Mouse (Mus musculus): ENCODE measurements around the gene Zfp58. TPM values are rescaled to one million over a fixed set of nuclear protein-coding genes. Genes with fewer than 3 reads are reported as not detected.

Zfp58 gene
- polyA plus RNA-seq (2012; ENCODE audit: insufficient read depth, insufficient read length, low replicate concordance, missing spikeins): not detected in 2 replicates

- Histone ChIP-seq H3K4me1 (ENCODE audit: control insufficient read depth, insufficient read depth, low read length) (peaks cover 6% of the 10 kb centered on the region), H3K27ac (ENCODE audit: insufficient read depth, low read depth, low read length) (no peak within 1 kb of the TSS), H3K4me3 (ENCODE audit: insufficient read depth, low read depth, low read length) (peak within 1 kb of the TSS; percentile 85)
- no peak for TF ChIP-seq CTCF (IDR thresholded peaks at IDR 0.05; ENCODE audit: insufficient read depth, low read depth, low read length)
- 0 out of 2 replicates have a peak, but pooled peaks have one; percentile 24 for TF ChIP-seq POLR2A (IDR thresholded peaks at IDR 0.05; ENCODE audit: insufficient read depth, low read depth, low read length)
- WGBS: under 1% methylated on average over 22 of the region's 22 CpGs
Measured at GRCm38 (mm10) chr13:67500084-67500719, at the start of gene Zfp58. TSS of gene Zfp58 (minus strand) at chr13:67500555.

GRCm38 (mm10) chr13:67545941-67546340 lies 45.6 kb upstream of the Zfp58 start:
- WGBS: 81% methylated on average over 1 of the region's 1 CpGs
- no peak for TF ChIP-seq CTCF (IDR thresholded peaks at IDR 0.05; ENCODE audit: insufficient read depth, low read depth, low read length)

DNA sequence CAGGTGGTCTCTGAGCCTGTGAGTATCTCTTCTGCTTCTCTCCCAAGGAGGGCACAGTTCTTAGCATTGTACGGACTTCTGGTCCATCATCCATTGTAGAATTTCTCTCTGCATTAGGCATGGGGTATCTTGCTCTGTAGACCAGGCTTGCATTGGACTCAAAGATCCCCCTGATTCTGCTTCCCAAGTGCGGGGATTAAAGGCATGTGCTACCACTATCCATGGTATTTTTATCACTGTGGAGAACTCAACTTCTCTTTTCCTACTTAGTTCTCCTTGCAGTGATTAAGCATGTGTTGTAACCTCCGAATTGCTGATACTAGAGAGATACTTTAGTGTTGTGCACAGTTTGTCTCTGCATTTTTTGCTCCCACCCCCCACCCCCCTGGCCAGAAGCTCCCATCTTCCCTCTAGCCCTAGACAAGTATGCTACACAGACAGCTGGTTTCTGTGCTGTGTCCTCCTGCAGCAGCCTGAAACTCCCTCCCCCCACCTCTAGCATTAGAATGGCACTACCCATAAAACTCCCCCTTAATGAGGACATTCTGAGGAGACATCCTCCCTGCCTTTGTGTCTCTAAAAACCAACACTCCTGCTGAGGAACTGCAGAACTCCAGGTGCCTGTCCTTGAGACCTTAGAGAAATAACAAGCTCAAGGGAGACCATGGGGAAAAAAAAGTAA lies 26.8 kb upstream of the Zfp58 start:
- Histone ChIP-seq H3K4me3 (ENCODE audit: insufficient read depth, low read depth, low read length) (no peak overlapping the region), H3K27ac (ENCODE audit: insufficient read depth, low read depth, low read length) (no peak overlapping the region), H3K4me1 (ENCODE audit: control insufficient read depth, insufficient read depth, low read length) (no peaks in the 10 kb centered on the region)
- 74% methylated on average over 3 of the region's 3 CpGs for WGBS
- TF ChIP-seq CTCF (IDR thresholded peaks at IDR 0.05; ENCODE audit: insufficient read depth, low read depth, low read length) (no peak), POLR2A (IDR thresholded peaks at IDR 0.05; ENCODE audit: insufficient read depth, low read depth, low read length) (no peak)

More at GRCm38 (mm10) chr13:67545941-67546340, 45.6 kb upstream of the Zfp58 start:
- no peaks in the 10 kb centered on the region for H3K4me1 ChIP-seq (ENCODE audit: control insufficient read depth, insufficient read depth, low read length)
- no peak overlapping the region for H3K27ac ChIP-seq (ENCODE audit: insufficient read depth, low read depth, low read length)
- H3K4me3 ChIP-seq (ENCODE audit: insufficient read depth, low read depth, low read length): no peak overlapping the region

DNA sequence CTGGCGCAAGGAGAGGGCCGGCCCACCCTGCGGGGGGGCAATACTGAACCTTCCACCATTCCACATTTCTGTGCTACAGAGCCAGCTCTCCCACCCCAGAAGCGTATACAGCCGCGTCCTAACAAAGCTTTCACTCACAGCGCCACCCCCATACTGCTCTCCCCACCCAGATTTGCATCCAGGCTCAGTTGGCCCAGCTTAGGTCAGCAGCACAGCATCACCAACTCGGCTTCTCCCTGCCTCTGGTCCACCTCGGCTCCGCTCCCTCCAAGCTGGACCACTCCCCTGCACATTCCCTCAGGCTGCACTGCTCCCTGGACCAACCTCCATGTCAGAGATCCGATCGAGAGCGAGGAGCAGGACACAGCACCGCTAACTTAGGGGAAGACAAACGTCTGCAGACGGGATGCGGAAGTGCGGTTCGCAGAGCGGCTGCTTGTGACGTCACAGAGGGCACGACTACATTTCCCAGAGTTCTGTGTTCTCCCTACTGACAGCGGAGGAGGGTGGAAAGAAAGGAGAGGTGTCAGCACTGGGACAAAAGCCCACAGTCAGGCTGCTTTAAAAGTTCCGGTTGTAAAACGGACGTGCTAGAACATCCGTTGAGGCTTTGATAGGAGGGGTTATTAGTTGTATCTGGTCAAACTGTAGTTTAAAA lies 25.5 kb upstream of the Zfp58 start, which contains the start of the genes Gm26965 and Zfp87:
Gene Gm26965, minus strand, starts transcription at position 399 of the 658 bp plus-strand sequence.
Gene Zfp87, minus strand, starts transcription at position 425 of the 658 bp plus-strand sequence.
- WGBS: under 1% methylated on average over 27 of the region's 27 CpGs
- no peak for TF ChIP-seq CTCF (IDR thresholded peaks at IDR 0.05; ENCODE audit: insufficient read depth, low read depth, low read length)
- TF ChIP-seq POLR2A (IDR thresholded peaks at IDR 0.05; ENCODE audit: insufficient read depth, low read depth, low read length): peak; percentile 68
- Histone ChIP-seq H3K27ac (ENCODE audit: insufficient read depth, low read depth, low read length) (no peak within 1 kb of the TSS), H3K4me1 (ENCODE audit: control insufficient read depth, insufficient read depth, low read length) (no peaks in the 10 kb centered on the region), H3K4me3 (ENCODE audit: insufficient read depth, low read depth, low read length) (peak within 1 kb of the TSS; percentile 78)

DNA sequence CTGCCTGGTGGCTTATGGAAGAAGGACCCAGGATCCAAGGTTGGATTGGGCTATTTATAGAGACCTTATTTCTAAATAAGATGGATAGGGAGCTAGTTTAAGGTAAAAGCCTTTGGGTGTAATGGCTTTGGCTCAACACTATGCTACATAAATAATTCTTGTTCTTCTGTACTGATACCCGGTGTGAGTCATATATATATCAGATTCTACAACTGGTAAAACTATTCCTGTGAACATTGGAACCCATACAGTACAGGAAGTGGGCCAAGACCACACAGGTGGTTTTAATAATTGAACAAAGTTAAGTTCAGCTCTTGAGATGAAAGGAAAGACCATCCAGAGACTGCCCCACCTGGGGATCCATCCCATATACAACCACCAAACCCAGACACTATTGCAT lies 553 bp upstream of the Zfp58 start:
- Histone ChIP-seq H3K4me1 (ENCODE audit: control insufficient read depth, insufficient read depth, low read length) (peaks cover 6% of the 10 kb centered on the region), H3K27ac (ENCODE audit: insufficient read depth, low read depth, low read length) (no peak overlapping the region), H3K4me3 (ENCODE audit: insufficient read depth, low read depth, low read length) (no peak overlapping the region)
- WGBS: 80% methylated on average over 1 of the region's 1 CpGs
- TF ChIP-seq CTCF (IDR thresholded peaks at IDR 0.05; ENCODE audit: insufficient read depth, low read depth, low read length) (no peak), POLR2A (IDR thresholded peaks at IDR 0.05; ENCODE audit: insufficient read depth, low read depth, low read length) (no peak)

- H3K4me3 ChIP-seq (ENCODE audit: insufficient read depth, low read depth, low read length): no peak overlapping the region
- TF ChIP-seq CTCF (IDR thresholded peaks at IDR 0.05; ENCODE audit: insufficient read depth, low read depth, low read length) (no peak), POLR2A (IDR thresholded peaks at IDR 0.05; ENCODE audit: insufficient read depth, low read depth, low read length) (no peak)
- no peak overlapping the region for H3K27ac ChIP-seq (ENCODE audit: insufficient read depth, low read depth, low read length)
- peaks cover 6% of the 10 kb centered on the region for H3K4me1 ChIP-seq (ENCODE audit: control insufficient read depth, insufficient read depth, low read length)
- 96% methylated on average over 1 of the region's 1 CpGs for WGBS
Measured at GRCm38 (mm10) chr13:67495631-67496030, 4.7 kb downstream of the Zfp58 start.

DNA sequence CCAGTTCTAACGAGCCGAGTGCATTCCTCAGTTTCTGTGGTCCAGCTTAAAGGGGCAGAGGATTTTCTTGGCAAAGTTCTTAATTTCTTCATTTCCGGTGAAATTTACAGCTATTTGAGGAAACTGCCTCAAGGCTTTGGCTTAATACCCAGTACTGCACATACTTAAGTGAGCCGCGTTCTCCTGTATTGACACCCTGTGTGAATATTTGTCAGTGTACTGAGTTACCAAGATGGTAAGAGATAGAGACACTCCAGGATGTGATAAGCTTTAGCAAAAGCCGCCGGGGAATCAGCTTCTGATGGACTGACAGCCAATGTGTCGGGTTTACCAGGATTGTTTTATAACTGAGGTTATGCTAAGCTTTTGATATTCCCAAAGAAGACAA lies 15.9 kb downstream of the Zfp58 start:
- WGBS: 28% methylated on average over 8 of the region's 8 CpGs
- Histone ChIP-seq H3K4me3 (ENCODE audit: insufficient read depth, low read depth, low read length) (peak overlapping the region; percentile 65), H3K4me1 (ENCODE audit: control insufficient read depth, insufficient read depth, low read length) (no peaks in the 10 kb centered on the region; the same call in 1 of the 2 replicates), H3K27ac (ENCODE audit: insufficient read depth, low read depth, low read length) (peak overlapping the region; percentile 57)
- TF ChIP-seq POLR2A (IDR thresholded peaks at IDR 0.05; ENCODE audit: insufficient read depth, low read depth, low read length) (no peak), CTCF (IDR thresholded peaks at IDR 0.05; ENCODE audit: insufficient read depth, low read depth, low read length) (no peak)

DNA sequence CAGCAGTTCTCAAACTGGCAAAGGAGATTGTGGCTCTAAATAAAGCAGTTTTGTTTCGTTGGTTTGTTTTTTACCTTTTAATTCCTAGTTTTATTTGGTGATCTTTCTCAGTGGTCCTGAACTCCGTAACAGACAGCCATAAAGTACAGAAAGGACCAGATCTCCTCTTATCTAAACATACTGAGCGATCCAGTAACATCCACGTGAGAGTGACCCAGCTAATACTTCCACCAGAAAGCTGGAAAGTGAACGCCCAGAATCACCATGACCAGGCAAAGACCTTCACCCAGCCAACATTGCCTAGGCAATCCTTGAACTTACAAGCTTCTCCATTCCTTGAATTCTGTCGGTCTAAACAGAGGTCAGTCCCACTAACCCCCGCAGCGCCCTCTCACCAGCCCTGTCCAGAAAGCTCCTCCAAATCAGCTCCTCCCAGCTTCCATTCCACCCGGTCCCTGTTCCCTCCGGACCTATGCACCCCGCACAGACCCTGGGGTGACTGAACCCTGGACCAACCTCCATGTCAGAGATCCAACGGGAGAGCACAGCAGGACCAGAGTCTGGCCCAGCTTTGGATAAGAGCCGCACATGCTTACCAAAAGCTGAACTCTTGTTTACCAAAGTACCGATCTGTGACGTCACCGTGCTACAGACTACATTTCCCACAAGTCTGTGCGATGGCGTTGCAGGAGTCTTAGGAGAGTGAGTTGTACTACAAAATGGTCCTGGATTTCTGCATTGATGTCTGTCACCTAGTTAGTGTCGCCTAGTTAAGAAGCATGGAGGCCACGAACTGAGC lies 16.5 kb downstream of the Zfp58 start, which contains the start of gene Zfp874b:
Gene Zfp874b, minus strand, starts transcription at position 634 of the 799 bp plus-strand sequence.
- H3K4me3 ChIP-seq (ENCODE audit: insufficient read depth, low read depth, low read length): peak within 1 kb of the TSS; percentile 65
- H3K27ac ChIP-seq (ENCODE audit: insufficient read depth, low read depth, low read length): peak within 1 kb of the TSS; percentile 57
- WGBS: 1% methylated on average over 20 of the region's 20 CpGs
- no peaks in the 10 kb centered on the region; the same call in 1 of the 2 replicates for H3K4me1 ChIP-seq (ENCODE audit: control insufficient read depth, insufficient read depth, low read length)
- TF ChIP-seq POLR2A (IDR thresholded peaks at IDR 0.05; ENCODE audit: insufficient read depth, low read depth, low read length): 0 out of 2 replicates have a peak, but pooled peaks have one; percentile 20
- no peak for TF ChIP-seq CTCF (IDR thresholded peaks at IDR 0.05; ENCODE audit: insufficient read depth, low read depth, low read length)

All from olfactory bulb, adult 2 months (tissue).